Mouse (Mus musculus): ENCODE results near the gene Cngb1. TPM values are rescaled to one million over a fixed set of nuclear protein-coding genes. Genes with fewer than 3 reads are reported as not detected.

Gene Cngb1
- polyA plus RNA-seq, 1 experiment from 2014 or later: 0.69 TPM

DNA sequence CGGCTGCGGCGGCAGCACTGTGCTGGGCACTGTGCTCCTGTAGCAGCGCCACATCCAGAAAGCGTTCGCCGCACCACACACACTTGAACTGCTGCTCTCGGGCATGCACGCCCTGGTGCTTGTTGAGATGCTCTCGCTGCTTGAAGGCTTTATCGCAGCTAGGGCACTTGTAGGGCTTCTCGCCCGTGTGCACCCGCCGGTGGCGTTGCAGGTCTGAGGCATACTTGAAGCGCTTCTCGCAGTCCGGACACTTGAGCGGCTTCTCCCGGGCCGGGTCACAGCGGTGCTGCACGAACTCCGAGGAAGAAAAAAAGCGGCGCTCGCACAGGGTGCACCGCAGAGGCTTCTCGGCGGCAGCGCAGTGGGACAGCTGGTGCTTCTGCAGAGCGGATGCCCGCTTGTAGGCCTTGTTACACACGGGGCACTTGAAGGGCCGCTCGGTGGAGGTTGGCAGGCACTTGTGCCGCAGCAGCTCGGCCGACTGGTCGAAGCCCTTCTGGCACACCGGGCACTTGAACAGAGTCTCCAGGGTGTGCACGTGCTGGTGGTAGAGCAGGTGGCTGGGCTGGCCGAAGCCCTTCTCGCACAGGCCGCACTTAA lies 21.6 kb upstream of the Cngb1 start:
- Histone ChIP-seq H3K4me2 (ENCODE audit: low read length) (no peak overlapping the region), H3K36me3 (ENCODE audit: control insufficient read depth, insufficient read depth, low read length) (peaks cover 30% of the 10 kb centered on the region), H3K9ac (ENCODE audit: low read depth, low read length) (no peak overlapping the region)

DNA sequence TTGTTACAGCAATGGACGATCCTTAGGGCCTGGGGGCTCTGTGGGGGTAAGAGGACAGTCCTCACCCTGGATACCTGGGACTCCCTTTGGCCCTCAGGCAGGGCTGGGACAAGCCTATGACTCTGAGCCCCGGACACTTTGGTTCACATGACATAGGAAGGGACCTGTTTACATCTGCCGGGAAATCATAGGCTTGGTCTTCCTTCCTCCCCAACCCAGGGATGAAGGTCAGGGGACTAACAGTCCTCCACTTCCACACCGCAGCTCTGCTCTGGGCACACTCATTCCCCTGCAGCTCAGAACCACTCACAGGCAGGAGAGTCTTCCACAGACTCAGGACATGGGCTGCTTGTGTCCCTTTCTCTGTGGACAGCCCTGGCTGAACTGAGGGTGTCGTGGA lies 20.4 kb upstream of the Cngb1 start:
- Histone ChIP-seq H3K4me1 (ENCODE audit: control insufficient read depth, insufficient read depth, low read depth, low read length) (peaks cover 17% of the 10 kb centered on the region), H3K9ac (ENCODE audit: low read depth, low read length) (no peak overlapping the region), H3K27ac (ENCODE audit: low read depth, low read length) (no peak overlapping the region), H3K4me2 (ENCODE audit: low read length) (no peak overlapping the region), H3K9me3 (ENCODE audit: control insufficient read depth, low read length) (no peaks in the 10 kb centered on the region), H3K4me3 (ENCODE audit: low read length) (no peak overlapping the region), H3K27me3 (replicated peaks; ENCODE audit: control insufficient read depth, insufficient read depth, low read length) (no peaks in the 10 kb centered on the region), H3K36me3 (ENCODE audit: control insufficient read depth, insufficient read depth, low read length) (peaks cover 33% of the 10 kb centered on the region)
- no peak for ATAC-seq
- 88% methylated on average over 5 of the region's 5 CpGs for WGBS

More for the DNA sequence above, 21.6 kb upstream of the Cngb1 start:
- H3K4me3 ChIP-seq (ENCODE audit: low read length): no peak overlapping the region
- 89% methylated on average over 46 of the region's 46 CpGs for WGBS
- peaks cover 22% of the 10 kb centered on the region for H3K4me1 ChIP-seq (ENCODE audit: control insufficient read depth, insufficient read depth, low read depth, low read length)
- H3K27me3 ChIP-seq (replicated peaks; ENCODE audit: control insufficient read depth, insufficient read depth, low read length): no peaks in the 10 kb centered on the region
- ATAC-seq: no peak
- no peak overlapping the region for H3K27ac ChIP-seq (ENCODE audit: low read depth, low read length)
- H3K9me3 ChIP-seq (ENCODE audit: control insufficient read depth, low read length): no peaks in the 10 kb centered on the region

DNA sequence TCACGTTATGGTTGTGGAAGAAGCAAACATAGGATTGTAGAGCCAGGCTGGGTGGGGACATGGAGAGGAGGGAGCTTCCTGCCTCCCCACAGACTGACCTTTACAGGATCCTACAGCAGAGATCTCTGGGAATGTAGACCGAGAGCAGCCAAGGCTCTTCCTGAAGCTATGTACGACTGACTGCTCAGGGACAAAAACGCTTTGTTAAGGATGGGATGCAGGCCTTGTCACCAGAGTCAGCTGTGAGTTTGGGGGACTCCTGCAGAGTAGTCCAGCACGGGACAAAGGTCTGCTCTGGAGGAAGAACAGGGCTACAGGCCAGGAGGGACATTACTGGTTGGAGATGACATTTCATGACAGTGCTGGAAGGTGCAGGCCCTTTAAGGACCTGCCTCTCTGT lies 18.3 kb upstream of the Cngb1 start:
- no peak overlapping the region for H3K9ac ChIP-seq (ENCODE audit: low read depth, low read length)
- WGBS: 41% methylated on average over 5 of the region's 5 CpGs
- no peak for ATAC-seq
- no peaks in the 10 kb centered on the region for H3K9me3 ChIP-seq (ENCODE audit: control insufficient read depth, low read length)
- peaks cover 15% of the 10 kb centered on the region for H3K4me1 ChIP-seq (ENCODE audit: control insufficient read depth, insufficient read depth, low read depth, low read length)
- no peak overlapping the region for H3K27ac ChIP-seq (ENCODE audit: low read depth, low read length)
- no peak overlapping the region for H3K4me2 ChIP-seq (ENCODE audit: low read length)
- no peak overlapping the region for H3K4me3 ChIP-seq (ENCODE audit: low read length)
- peaks cover 33% of the 10 kb centered on the region for H3K36me3 ChIP-seq (ENCODE audit: control insufficient read depth, insufficient read depth, low read length)
- no peaks in the 10 kb centered on the region for H3K27me3 ChIP-seq (replicated peaks; ENCODE audit: control insufficient read depth, insufficient read depth, low read length)

DNA sequence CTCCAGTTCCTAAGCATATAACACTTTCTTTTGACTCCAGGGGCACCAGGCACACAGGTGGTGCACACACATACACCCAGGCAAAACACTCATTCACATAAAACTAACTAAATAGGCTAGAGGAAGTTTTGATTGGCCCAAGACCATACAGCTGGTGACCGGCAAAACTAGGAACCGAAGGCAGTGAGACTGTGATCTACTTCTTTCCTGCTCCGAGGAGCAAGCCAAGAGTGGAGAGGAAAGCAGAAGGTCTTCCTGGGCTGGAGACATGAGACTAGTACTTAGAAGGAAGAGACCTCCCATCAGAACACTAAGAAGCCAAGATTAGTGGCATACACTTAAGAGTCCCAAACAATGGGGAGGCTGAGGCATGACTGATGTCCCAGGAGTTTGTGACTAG lies 16.8 kb upstream of the Cngb1 start:
- WGBS: 85% methylated on average over 3 of the region's 3 CpGs
- Histone ChIP-seq H3K27ac (ENCODE audit: low read depth, low read length) (no peak overlapping the region), H3K9ac (ENCODE audit: low read depth, low read length) (no peak overlapping the region), H3K27me3 (replicated peaks; ENCODE audit: control insufficient read depth, insufficient read depth, low read length) (no peaks in the 10 kb centered on the region), H3K4me2 (ENCODE audit: low read length) (no peak overlapping the region), H3K4me3 (ENCODE audit: low read length) (no peak overlapping the region), H3K4me1 (ENCODE audit: control insufficient read depth, insufficient read depth, low read depth, low read length) (peaks cover 13% of the 10 kb centered on the region), H3K36me3 (ENCODE audit: control insufficient read depth, insufficient read depth, low read length) (peaks cover 21% of the 10 kb centered on the region), H3K9me3 (ENCODE audit: control insufficient read depth, low read length) (peaks cover 1% of the 10 kb centered on the region; the same call in 1 of the 2 replicates)
- ATAC-seq: no peak

DNA sequence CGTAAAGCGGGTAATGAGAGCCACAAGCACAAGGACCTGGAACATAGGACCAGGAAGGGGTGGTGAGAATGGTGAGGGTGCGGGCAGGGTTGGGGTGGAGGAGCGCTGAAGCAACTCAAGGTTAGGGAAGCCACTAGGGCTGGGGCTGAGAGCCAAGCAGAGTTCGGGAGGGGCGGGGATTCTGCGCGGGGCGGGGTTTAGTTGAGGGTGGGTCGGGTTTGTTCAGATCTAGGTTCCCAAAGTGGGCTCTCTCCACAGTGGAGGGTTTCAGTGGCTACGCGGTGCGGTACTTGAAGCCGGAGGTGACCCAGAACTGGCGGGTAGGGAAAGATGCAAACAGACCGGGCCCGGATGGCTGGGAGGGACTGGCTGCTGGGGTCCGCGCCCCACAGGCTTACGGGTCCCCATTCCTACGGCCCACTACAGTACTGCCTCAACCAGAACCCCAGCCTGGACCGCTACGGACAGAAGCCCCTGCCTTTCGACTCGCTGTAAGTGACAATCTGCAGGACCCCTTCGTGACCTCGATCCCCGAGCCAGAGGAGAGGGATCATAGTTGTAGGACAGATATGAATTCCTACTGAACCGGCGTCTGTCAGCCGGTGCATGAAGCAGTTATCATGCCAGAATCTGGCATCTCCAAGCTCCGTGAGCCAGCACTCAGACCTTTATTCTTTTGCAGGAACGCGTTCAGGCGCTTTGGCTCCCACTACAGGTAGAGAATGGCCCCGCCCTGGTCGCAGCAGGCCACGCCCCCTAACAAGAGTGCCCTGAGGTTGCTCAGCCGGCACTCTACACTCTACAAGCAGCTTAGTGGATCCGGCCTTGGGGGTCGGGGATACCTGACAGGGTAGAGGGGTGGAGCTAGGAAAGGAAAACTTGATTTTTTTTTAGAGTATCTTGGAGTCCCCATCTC lies 14.1 kb upstream of the Cngb1 start:
- ATAC-seq: peak; percentile 76
- H3K4me2 ChIP-seq (ENCODE audit: low read length): peak overlapping the region; percentile 94
- H3K9ac ChIP-seq (ENCODE audit: low read depth, low read length): peak overlapping the region; percentile 70
- peaks cover 10% of the 10 kb centered on the region for H3K4me1 ChIP-seq (ENCODE audit: control insufficient read depth, insufficient read depth, low read depth, low read length)
- peaks cover 4% of the 10 kb centered on the region; the same call in 1 of the 2 replicates for H3K9me3 ChIP-seq (ENCODE audit: control insufficient read depth, low read length)
- H3K27me3 ChIP-seq (replicated peaks; ENCODE audit: control insufficient read depth, insufficient read depth, low read length): no peaks in the 10 kb centered on the region
- WGBS: 2% methylated on average over 41 of the region's 41 CpGs
- peak overlapping the region; percentile 36 for H3K27ac ChIP-seq (ENCODE audit: low read depth, low read length)
- H3K4me3 ChIP-seq (ENCODE audit: low read length): peak overlapping the region; percentile 52
- peaks cover 3% of the 10 kb centered on the region; the same call in 1 of the 2 replicates for H3K36me3 ChIP-seq (ENCODE audit: control insufficient read depth, insufficient read depth, low read length)

DNA sequence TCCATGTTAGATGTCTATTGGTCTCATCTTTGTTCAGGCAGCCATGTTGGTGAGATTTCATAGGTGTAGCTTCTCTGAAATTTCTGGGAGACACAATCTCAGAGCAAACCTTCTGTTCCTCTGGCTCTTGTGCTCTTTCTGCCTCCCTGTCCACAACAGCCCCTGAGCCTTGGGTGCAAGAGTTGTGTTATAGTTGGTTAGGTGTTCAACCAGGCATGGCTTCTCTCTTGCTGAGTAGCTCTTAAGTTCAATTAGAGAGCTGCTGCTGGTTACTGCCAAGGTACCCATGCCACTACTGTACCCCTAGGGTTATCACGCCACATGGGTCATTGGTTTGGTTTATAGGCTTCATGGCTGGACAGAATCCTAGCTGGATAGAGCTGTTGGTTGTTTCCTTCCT lies 9.0 kb upstream of the Cngb1 start:
- H3K36me3 ChIP-seq (ENCODE audit: control insufficient read depth, insufficient read depth, low read length): no peaks in the 10 kb centered on the region
- peaks cover 4% of the 10 kb centered on the region; the same call in 1 of the 2 replicates for H3K9me3 ChIP-seq (ENCODE audit: control insufficient read depth, low read length)
- WGBS: 95% methylated on average over 1 of the region's 1 CpGs

DNA sequence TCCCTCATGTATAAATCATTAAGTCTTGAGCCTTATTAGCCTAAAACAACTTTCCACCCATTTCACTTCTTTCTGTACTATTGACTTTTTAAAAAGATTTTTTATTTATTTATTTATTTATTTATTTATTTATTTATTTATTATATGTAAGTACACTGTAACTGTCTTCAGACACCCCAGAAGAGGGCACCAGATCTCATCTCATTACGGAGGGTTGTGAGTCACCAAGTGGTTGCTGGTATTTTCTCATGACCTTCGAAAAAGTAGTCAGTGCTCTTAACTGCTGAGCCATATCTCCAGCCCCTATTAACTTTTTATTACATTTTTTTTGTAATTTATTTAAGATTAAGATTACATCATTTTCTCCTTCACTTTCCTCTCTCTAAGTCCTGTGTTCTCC lies 8.3 kb upstream of the Cngb1 start:
- 80% methylated on average over 2 of the region's 2 CpGs for WGBS
- Histone ChIP-seq H3K36me3 (ENCODE audit: control insufficient read depth, insufficient read depth, low read length) (no peaks in the 10 kb centered on the region), H3K4me1 (ENCODE audit: control insufficient read depth, insufficient read depth, low read depth, low read length) (peaks cover under 1% of the 10 kb centered on the region; the same call in 1 of the 2 replicates), H3K9me3 (ENCODE audit: control insufficient read depth, low read length) (peaks cover 4% of the 10 kb centered on the region; the same call in 1 of the 2 replicates), H3K4me3 (ENCODE audit: low read length) (no peak overlapping the region), H3K27me3 (replicated peaks; ENCODE audit: control insufficient read depth, insufficient read depth, low read length) (no peaks in the 10 kb centered on the region), H3K27ac (ENCODE audit: low read depth, low read length) (no peak overlapping the region), H3K4me2 (ENCODE audit: low read length) (no peak overlapping the region), H3K9ac (ENCODE audit: low read depth, low read length) (no peak overlapping the region)
- ATAC-seq: no peak

More for the DNA sequence above, 9.0 kb upstream of the Cngb1 start:
- no peak for ATAC-seq
- Histone ChIP-seq H3K27me3 (replicated peaks; ENCODE audit: control insufficient read depth, insufficient read depth, low read length) (no peaks in the 10 kb centered on the region), H3K9ac (ENCODE audit: low read depth, low read length) (no peak overlapping the region), H3K4me2 (ENCODE audit: low read length) (no peak overlapping the region), H3K27ac (ENCODE audit: low read depth, low read length) (no peak overlapping the region), H3K4me3 (ENCODE audit: low read length) (no peak overlapping the region), H3K4me1 (ENCODE audit: control insufficient read depth, insufficient read depth, low read depth, low read length) (peaks cover 7% of the 10 kb centered on the region)

DNA sequence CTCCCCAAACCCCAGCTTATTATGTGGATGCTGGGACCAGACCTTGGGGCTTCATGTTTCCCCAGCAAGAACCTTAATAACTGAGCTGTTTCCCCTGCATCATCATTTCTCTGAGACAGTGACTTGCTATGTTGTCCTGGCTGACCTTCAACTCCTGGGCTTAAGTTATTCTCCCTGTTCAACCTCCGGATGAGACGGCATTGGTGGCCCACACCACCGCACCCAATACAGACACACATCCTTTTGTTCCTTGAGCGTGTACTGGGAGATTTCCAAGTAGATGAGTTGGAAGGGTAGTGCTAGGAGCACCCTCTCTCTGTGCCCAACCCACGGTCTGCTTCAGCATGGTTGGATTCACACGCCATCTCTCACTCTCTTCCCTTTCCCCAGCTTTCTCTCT lies 7.5 kb upstream of the Cngb1 start:
- H3K9ac ChIP-seq (ENCODE audit: low read depth, low read length): no peak overlapping the region
- H3K4me3 ChIP-seq (ENCODE audit: low read length): no peak overlapping the region
- H3K27ac ChIP-seq (ENCODE audit: low read depth, low read length): no peak overlapping the region
- H3K27me3 ChIP-seq (replicated peaks; ENCODE audit: control insufficient read depth, insufficient read depth, low read length): no peaks in the 10 kb centered on the region
- WGBS: 87% methylated on average over 6 of the region's 6 CpGs
- no peaks in the 10 kb centered on the region for H3K4me1 ChIP-seq (ENCODE audit: control insufficient read depth, insufficient read depth, low read depth, low read length)
- no peaks in the 10 kb centered on the region for H3K36me3 ChIP-seq (ENCODE audit: control insufficient read depth, insufficient read depth, low read length)
- peaks cover 4% of the 10 kb centered on the region; the same call in 1 of the 2 replicates for H3K9me3 ChIP-seq (ENCODE audit: control insufficient read depth, low read length)
- no peak overlapping the region for H3K4me2 ChIP-seq (ENCODE audit: low read length)
- no peak for ATAC-seq

DNA sequence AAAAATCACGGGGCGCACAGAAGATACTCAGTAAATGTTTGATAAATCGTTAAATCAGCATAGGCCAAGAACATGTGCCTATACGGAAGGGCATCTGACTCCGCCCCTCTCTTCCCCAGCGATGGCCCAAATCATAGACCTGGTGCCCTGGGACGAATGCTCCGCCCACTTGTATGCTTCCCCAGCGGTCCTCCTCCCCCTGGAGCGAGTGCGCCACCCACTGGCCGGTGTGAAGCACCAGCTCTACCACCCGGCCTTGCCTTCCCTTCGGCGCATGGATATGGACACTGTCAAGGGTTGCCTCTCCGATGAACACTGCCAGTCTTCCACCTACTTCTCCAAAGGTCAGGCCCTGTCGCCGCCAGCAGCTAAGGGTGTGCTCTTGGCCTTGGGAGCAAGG lies 6.5 kb upstream of the Cngb1 start:
- no peaks in the 10 kb centered on the region for H3K4me1 ChIP-seq (ENCODE audit: control insufficient read depth, insufficient read depth, low read depth, low read length)
- no peak for ATAC-seq
- 69% methylated on average over 18 of the region's 18 CpGs for WGBS
- no peak overlapping the region for H3K9ac ChIP-seq (ENCODE audit: low read depth, low read length)
- H3K36me3 ChIP-seq (ENCODE audit: control insufficient read depth, insufficient read depth, low read length): no peaks in the 10 kb centered on the region
- no peak overlapping the region for H3K4me2 ChIP-seq (ENCODE audit: low read length)
- no peaks in the 10 kb centered on the region for H3K27me3 ChIP-seq (replicated peaks; ENCODE audit: control insufficient read depth, insufficient read depth, low read length)
- H3K27ac ChIP-seq (ENCODE audit: low read depth, low read length): no peak overlapping the region
- H3K9me3 ChIP-seq (ENCODE audit: control insufficient read depth, low read length): no peaks in the 10 kb centered on the region
- no peak overlapping the region for H3K4me3 ChIP-seq (ENCODE audit: low read length)

Measured in hindbrain, embryonic 16.5 days (tissue).